Mouse (Mus musculus) WW6 (cell line): ENCODE data around the gene Zfp239.

Source experiments
- DNase-seq: peaks from one replicate; pipeline ENCODE4 v3.0.0-alpha.2; 2013; ENCODE audit warnings: low read depth, low spot score

Zfp239 gene

DNA sequence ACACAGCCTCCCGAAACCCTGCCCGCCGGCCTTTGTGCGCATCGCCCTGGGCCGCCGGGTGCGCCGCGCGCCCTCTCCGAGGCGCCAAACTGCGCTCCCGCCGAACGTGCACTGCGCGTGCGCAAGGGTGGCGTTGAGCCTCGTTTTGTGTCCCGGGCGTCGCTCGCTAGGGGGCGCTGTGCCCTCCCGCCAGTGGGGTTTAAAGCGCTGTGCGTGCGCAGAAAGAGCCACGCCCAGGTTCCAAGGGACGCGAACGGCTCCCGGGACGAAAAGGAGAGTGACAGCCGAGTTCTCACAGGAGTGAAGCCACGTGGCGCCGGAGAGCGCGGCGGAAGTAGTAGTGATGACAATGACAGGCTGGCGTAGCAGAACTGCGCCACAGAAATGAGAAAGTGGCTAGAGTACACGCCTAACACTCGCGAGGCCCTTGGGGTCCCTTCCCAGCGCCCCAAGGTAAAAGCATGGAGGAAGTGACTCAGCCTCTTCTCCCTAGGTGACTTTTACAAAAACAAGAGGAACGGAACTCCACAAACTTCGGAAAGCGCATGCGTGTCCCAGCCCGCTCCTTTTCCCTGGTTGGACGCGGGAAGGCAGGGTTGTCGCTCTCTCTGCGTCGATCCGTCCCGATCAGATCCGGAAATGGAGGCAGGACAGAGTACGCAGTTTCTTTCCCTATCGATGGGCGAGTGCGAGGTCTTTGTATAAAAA, 17.7 kb downstream of the Zfp239 start:
- peak; percentile 99 for DNase-seq

DNA sequence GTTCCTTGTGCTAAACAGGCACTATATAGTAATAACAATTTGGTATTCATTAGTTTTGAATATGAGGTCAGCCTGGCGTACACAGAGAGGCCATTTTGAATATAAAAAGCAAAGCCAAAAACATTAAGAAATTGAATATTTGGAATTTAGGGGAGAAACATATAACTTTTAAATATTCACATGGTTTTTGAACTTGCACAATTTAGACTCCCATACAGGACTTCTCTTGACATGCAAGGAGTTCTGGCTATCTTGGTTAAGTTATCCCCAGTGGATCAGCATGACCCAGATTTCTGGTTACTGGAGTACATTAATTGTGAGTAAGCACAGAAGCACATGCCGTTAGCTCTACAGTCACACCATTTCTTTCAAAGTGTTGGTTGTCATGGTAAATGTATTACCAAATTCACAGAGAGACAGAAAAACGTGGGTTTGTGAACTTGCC, 18.5 kb downstream of the Zfp239 start:
- DNase-seq = no peak

DNA sequence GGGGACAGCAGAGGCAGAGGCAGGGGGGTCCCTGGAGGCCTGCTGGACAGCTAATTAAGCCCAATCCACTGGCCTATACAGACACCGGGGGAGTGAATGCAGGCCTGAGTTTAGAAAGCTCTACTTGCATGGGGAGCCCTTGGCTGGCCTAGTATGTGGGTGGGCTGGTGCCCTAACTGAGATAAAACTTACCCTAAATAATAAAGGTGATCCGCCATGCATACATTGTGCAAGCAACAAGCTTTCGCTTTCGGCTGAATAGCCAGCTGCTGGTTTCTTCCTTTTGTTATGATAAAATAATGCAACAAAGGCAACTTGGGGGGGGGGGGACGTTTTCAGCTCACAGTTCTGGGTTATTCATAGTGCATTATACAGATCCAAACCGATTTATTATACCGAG, 19.3 kb downstream of the Zfp239 start:
- no peak for DNase-seq

DNA sequence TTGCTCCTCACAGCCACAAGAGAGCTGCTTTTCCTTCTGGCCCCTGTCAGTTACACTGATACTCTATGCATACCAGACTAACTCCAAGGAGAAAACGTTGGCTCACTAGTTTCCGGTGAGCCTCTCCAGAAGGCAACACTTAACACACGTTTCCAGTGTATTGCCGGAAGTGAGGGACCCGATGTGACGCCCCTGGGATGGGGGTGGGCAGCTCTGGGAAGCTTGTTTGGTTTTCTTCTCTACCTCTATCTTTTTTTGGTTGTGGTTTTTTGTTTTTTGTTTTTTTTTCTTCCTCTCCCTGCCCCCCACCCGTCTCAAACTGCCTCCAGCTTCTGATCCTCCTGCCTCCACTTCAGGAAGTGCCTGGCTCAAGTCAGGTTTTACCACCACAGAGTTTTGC, 20.1 kb downstream of the Zfp239 start:
- DNase-seq = no peak

DNA sequence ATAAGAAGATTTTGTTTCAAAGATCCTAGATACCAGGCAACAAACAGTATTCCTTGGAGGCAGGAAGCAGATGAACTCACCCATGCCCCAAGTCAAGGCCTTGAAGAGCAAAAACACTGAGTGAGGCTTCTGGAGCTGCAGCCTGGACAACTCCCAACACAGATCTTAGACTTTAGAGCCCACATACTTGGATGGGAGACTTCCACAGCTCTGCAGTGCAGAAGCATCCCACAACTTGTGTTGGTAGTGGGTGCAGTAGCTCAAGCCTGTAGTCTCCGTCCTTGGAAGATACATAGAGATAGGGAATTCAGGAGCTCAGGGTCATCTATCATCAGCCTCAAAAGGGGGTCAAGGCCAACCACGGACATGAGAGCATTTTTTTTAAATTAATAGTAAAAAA, 24.0 kb downstream of the Zfp239 start:
- DNase-seq = no peak

DNA sequence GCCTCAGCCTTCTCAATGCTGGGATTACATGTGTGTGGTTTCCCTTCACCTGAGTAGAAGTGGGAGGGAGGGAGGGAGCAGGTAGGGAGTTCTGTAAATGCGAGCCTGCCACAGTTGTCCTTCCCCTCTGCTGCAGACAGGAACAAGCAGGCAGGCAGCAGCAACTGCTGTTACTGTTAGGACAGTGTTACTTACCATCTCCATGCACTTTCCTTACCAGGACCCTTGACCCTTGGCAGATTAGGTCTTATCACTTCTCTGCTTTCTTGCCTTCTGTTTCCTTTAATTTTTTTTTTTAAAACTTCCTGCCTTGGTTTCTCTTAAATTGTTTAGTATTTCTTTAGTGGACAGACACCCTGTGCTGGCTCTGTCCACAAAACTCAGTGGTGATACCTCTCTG, 26.1 kb downstream of the Zfp239 start:
- DNase-seq = no peak

DNA sequence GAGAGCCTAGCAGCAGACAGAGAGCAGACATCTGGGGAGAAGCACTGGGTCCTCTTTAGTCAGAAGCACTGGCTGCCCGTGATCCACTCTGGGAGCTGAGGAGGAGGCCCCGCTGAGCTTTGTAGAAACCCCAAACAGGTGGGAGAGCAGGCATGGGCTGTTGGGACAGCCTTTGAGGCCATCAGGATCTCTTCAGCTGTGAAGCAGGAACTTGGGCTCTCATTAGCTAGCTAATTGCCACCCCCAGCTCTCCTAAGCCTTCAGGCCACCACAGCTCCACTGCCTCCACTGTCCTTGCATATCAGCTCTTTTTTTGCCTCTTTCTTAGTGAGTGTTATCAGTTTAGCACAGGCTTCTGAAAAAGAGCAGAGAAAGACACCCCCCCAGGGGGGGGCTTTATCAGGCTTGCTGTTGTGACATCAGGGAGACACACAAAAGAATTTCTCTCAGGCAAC, 26.8 kb downstream of the Zfp239 start:
- no peak for DNase-seq

DNA sequence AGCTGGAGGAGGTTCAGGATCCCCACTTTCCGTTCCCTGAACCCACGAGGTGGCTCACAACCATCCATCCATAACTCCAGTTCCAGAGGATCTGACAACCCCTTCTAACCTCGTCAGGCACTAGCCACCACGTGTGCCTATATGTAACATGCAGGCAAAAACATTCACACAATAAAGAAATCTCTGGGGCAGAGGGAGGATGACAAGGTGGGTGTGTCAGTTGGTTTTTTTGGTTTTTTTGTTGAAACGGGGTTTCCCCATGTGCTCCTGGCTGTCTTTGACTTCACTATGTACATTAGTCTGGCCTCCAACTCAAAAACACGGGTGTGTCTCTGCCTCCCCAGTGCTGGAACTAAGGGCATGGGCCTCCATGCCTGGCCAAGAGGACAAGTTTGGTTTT, 28.4 kb downstream of the Zfp239 start:
- no peak for DNase-seq

DNA sequence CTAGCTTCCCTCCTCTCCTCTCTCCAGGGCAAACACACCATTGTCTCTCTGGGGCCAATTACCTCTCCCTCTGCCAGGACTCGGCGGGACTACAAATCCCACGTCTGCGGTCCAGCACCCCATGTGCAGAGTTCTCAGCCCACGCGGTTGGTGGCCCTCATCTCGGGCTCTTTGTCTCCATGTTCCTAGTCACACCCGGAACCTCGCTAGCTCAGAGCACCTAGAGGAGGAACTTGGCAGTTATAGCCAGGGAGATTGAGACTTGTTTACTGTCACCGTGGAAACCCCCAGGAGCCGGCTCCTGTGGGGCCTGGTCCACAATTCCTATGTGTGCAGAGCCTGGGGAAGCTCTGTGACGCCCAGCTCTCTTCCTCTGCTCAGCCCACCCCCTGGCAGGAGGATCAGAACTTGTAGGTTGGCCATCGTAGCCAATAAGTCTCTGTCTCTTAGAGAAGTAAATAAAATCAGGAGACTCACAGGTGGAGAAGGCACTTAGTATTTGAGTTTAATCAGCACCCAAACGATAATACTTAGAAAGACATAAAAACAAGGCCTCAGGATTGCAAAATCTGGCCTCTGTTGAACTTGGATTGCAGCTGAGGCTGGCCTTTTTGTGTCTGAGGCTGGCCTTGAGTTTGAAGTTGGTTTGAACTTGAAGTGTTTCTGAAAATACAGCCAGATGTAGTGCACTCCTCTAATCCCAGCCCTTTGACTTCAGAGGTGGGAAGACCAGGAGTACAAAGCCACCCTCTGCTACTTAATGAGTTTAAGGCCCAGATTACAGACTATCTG, 29.7 kb downstream of the Zfp239 start:
- no peak for DNase-seq

DNA sequence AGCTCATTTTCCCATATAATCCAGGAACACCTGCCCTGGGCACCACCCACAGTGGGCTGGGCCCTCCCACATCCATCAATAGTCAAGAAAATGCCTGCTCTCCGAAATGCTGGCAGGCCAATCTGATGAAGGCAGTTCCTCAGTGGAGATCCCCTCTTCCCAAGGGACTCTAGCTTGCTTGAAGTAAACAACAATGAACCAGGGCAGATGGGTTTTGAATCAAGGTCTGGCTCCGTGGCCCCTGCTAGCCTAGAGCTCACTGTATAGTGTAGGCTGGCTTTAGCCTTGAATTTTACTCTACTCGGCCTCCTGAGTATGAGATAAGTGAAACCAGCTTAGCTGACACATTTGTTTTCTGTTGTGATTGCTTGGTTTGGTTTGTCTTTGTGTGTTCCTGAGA, 30.5 kb downstream of the Zfp239 start:
- no peak for DNase-seq

DNA sequence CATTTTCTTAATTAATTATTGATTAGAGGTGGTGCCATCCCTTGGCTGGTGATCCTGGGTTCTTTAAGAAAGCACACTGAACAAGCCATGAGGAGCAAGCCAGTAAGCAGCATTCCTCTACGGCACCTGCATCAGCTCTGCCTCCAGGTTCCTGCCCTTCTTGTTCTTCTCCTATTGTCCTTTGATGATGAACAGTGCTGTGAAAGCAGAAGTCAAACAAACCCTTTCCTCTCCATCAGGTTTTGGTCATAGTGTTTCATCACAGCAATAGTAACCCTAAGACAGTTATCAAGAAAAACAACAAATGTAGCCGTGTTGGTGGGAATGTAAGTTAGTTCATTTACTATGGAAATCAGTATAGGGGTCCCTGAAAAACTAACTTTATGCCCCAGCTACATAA, 31.5 kb downstream of the Zfp239 start:
- no peak for DNase-seq

DNA sequence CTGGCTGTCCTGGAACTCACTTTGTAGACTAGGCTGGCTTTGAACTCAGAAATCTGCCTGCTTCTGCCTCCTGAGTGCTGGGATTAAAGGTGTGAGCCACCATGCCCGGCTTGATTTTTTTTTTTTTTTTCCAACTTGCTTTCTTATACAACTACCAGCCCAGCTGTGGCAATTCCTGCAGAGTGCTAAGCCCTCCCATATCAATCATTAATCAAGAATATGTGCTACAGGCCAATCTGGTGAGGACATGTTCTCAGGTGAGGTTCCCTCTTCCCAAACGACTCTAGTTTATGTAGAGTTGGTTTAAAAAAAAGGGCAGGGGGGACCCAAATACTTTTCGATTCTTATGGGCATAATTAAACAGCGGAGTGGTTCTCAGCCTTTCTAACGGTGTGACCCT, 35.9 kb downstream of the Zfp239 start:
- no peak for DNase-seq

DNA sequence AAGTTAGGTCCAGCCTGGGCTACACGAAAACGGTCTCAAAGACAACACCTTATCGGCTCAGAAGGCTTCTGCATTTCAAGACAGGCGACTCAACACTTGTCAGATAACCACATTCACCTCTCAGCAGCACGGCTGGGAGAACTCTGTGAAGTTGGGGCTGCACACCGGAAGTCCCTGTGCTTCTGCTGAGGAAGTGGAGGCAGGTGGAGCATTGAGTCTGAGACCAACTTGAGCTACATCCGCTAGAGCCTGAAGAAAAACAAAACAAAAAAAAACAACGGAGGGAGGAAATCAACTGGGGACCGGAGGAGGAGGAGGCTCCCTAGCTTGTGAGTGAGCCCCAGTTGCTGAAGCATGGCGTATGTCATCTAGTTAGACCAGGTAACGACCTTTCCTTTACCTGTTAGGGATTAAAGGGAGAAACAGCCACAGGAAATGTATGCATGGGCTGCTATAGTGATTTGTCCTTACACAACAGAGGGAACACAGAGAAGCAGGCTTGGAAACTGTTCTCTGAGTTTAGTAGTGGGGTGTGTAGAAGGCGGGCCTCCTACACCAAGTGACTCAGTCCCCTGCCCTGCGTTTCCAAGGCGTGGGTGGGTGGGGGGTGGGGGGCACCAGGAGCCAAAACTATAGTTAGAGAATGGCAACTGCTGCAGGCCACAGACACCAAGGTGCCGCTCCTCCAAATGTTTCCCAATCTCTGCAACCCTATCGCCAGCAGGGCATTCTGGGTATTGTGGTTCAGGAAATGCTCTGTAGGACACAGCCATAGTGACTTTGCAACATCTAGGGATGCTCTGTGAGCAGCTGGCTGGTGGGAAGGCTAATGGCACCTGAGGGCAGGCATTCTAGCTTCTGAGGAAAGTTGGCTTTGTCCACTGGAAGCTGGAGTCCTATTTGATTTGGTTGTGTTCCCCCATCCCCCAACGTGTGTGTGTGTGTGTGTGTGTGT, 38.5 kb downstream of the Zfp239 start, which contains the start of gene Hnrnpf:
Hnrnpf (plus strand) TSS at position 199 of the 955 bp plus-strand sequence.
- no peak for DNase-seq

DNA sequence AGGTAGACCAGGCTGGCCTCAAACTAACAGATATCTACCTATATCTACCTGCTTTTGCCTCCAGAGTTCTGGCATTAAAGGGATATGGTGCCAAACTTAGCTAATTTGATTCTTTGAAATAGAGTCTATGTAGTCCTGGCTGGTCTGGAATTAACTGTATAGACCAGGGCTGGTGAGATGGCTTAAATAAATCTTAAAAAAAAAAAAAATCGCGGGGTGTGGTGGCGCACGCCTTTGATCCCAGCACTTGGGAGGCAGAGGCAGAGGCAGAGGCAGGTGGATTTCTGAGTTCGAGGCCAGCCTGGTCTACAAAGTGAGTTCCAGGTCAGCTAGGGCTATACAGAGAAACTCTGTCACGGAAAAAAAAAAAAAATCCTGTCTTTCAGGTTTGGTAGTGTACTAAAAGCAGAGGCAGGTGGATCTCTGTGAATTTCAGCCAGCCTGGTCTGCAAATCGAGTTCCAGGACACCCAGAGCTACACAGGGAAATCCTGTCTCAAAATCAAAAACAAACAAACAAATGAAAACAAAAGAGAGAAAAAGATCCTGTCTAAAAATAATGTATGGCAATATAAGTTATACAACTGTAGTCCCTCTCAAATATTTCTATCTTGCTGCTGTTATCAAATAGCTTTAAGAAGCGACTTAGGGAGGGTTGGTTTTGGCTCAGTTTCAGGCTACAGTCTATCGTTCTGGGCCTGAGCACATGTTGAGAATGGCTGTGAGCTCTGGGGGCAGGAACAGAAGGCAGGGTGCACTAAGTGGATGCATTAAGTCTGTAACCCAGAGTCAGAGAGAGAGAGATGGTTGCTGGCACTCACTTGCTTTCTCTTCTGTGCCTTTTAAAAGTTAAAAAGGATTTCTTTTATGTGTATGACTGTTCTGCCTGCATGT, 39.9 kb downstream of the Zfp239 start:
- no peak for DNase-seq

DNA sequence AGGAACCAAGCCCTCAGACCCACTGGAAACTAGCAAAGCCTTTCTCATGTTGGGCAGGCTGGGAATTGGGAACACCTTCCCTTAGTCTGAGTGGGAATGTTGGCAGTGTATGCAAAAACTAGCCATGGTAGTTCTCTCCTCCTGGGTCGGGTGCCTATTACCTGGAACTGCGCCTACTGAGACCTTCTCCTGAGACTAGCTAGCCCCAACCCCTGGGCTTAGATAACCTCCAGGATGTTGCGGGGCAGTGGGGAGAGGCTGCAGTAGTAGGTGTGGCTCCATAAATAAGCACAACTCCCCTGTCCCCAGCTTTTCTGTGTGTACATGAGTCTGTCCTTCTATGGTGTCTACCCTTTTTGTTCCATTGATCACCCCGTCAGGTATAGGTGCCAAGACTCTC, 40.7 kb downstream of the Zfp239 start:
- no peak for DNase-seq

DNA sequence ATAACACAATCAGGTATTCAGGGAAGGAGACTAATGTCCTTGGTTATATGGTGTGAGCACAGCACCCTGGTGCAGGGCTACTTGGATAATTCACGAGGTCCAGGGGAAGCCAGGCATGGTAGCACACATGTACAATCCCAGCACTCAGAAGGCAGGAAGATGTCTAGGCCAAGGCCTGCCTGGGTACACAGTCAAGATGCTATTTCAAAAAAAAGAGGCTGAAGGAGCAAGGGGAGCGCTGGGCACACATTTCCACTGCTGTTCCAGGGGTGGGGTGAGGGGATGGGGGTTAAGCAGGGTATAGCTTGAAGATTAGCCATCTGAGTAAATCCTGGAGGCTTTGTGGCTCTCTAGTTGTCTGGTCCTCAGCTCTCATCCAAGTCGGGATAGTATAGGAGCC, 41.9 kb downstream of the Zfp239 start:
- no peak for DNase-seq

DNA sequence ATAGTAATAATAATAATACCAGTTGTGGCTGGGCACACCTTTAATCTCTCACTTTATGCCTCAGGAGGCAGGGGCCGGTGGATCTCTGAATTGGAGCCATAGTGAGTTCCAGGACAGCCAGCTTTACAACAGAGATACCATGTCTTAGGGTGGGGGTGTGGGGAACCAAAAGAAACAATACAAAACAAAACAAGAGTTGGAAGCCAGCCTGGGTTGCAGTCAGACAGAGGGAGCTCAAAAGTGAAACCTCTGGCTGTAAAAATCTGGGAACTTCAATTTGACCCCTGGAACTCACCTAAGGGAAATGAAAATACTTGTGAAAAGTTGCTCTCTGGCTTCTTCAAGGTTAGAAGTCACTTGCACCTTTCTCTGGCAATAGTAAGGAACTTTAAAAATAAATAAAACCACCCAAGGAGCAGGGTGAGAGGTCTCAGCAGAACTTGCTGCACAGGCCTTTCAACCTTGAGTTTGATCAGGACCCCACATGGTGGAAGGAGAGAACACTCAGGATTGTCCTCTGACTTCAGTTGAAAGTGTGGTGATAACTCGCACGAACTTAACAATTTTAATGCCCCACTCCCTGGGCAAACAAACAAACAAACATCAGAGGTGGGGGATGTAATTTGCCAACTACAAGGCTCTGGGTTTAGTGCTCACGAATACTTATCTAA, 43.5 kb downstream of the Zfp239 start:
- no peak for DNase-seq

DNA sequence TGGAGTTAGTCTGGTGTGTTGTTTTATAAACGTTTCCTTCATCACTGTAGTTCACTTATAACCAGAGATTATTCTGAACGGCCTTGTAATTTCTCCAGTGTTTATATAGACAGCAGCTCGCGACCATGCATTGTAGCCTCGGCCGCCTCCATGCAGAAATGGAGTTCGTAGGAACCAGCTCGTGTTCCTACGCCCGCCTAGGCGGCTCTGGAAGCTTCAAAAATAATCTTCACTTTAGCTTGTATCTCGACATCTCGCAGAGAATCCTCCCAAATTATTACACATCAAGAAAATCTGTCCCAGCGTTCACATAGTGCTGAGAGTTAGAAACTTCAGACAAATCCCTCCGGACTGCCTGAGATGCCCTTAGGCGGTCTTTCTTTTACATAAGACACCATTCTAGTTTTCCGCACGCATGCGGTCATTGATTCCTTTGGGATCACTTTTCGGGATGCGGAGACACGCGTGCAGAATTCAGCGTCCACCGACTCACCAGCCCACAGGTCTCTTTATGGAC, 44.2 kb downstream of the Zfp239 start:
- peak; percentile 69 for DNase-seq

DNA sequence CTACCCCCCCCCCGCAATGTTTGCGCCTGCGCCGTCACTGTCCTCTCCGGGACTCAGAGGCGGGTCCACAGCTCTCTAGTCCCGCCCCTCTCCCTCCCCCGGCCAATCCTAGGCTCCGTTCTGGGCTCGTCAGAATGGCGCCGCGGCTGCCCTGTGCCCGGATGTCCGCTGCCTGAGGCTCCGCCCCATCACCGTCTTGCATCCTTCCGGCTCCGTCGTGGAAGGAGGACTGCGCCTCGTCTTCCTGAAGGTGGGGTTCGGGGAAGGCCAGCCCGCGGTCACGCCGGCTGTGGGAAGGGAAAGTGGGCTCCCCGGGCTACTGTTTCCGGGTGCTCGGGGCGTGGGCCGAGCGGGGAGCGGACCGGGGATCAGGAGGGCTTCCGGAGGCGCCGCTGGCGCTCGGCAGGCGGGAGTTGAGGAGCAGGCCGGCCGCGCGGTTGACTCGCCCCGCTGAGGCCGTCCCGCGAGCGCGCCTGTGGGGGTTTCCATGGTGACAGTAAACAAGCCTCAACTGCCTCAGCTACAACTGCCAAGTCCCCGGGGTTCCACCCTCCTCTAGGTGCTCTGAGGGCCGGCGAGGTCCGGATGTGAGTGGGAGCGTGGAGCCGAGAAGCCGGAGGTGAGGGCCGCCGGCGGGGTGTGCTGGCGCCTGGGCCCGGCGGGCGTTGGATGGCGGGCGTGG, 44.8 kb downstream of the Zfp239 start:
- peak; percentile 99 for DNase-seq
